Mouse (Mus musculus) bone marrow macrophage, adult 2 months (primary cell): ENCODE results near the gene Hnrnph3.

Experiments used
- CTCF ChIP-seq: IDR thresholded peaks from 2 replicates; pipeline ENCODE4 v1.5.1; 2012; ENCODE audit warnings: low read depth, mild to moderate bottlenecking, low read length, moderate library complexity
- POLR2A ChIP-seq: IDR thresholded peaks from 2 replicates; pipeline ENCODE4 v1.6.1; 2012; ENCODE audit warnings: mild to moderate bottlenecking, low read depth, low read length, borderline replicate concordance

GRCm38 (mm10) chr10:63059862-63060261 is 35.8 kb upstream of the Hnrnph3 start, which contains the start of gene Pbld1:
- TF ChIP-seq POLR2A (no peak), CTCF (no peak)
